Mouse (Mus musculus) kidney, adult 9 months (tissue): ENCODE measurements at regions not wholly inside any gene's neighbourhood (a gene's known extent, or its start where the extent isn't known, plus 50 kb on each side); places are given as distances from the start of the nearest gene placed in this dataset.

Experiments
- DNase-seq: peaks from one replicate; pipeline ENCODE4 v3.0.0; 2022

- peak; percentile 74 for DNase-seq
Observed at GRCm38 (mm10) chr3:38254896-38255295, 229.7 kb downstream of the Ankrd50 start.

GRCm38 (mm10) chr3:38251592-38251991 is 233.1 kb downstream of the Ankrd50 start:
- DNase-seq, result no peak

DNA sequence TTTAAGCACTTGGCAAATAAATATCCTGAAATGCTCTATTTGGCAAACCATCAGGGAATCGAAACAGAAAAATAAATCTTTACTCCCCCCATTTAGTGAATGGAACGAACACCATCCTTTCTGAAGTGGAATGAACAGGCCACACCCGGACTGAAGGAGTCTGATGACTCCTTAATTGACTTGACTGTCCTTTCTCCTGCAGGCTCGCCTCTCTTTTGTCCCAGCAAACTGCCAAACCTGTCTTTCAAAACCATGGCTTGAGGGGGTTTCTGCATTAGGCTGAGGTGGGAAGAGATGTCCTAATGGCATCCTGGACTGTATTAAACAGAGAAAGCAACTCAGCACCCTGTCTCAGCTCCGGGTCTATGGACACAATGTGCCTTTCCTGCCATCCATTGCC is 234.1 kb downstream of the Ankrd50 start:
- no peak for DNase-seq

- no peak for DNase-seq
Observed at GRCm38 (mm10) chr3:38248941-38249340, 235.7 kb downstream of the Ankrd50 start.

- no peak for DNase-seq
Observed at GRCm38 (mm10) chr3:38246439-38246838, 238.2 kb downstream of the Ankrd50 start.

DNA sequence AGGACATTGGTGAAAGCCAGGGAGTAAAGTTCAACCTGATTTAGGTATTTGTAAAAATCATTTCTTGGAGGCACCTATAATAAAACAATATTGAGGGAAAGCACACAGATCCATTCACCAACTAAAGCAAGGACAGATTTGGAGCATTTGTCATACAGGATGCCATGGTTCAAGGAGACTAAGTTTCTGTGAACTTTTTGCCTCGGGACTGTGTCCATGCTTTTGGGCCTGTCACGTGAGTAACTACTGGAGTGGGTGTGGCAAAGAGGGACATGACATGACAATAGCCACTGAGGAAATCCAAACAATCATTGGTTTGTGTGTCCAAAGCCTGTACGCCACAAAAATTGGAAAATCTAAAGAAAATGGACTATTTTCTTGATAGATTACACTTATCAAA is 241.4 kb downstream of the Ankrd50 start:
- no peak for DNase-seq

- DNase-seq, result no peak
Observed at GRCm38 (mm10) chr3:38237616-38238015, 247.0 kb downstream of the Ankrd50 start.

- DNase-seq, result no peak
Observed at GRCm38 (mm10) chr3:38235736-38236083, 248.9 kb downstream of the Ankrd50 start.

GRCm38 (mm10) chr3:38235033-38235735 is 249.5 kb downstream of the Ankrd50 start:
- no peak for DNase-seq

- no peak for DNase-seq
Observed at GRCm38 (mm10) chr3:38234534-38234933, 250.1 kb downstream of the Ankrd50 start.

- DNase-seq, result no peak
Observed at GRCm38 (mm10) chr3:38234006-38234405, 250.6 kb downstream of the Ankrd50 start.

DNA sequence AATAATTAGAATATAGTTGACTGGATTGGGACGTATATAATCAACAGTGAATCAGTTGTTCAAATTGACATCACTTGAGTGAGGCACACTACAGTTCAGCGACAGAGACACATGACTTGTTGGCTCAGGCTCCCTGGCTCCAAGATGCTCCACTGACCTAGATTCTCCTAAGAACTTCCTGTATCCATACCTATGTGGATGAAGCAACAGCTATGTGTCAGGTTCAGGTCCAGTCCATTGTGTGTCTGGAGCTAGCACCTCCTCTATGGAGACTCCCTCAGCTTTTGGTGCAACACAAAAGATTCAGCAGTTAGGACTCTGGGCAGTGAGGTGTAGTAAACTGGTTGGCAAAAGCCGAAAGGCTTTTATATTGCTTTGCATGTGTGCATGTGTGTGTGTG is 251.6 kb downstream of the Ankrd50 start:
- DNase-seq, result no peak

GRCm38 (mm10) chr3:38232111-38233076 is 252.2 kb downstream of the Ankrd50 start:
- no peak for DNase-seq

DNA sequence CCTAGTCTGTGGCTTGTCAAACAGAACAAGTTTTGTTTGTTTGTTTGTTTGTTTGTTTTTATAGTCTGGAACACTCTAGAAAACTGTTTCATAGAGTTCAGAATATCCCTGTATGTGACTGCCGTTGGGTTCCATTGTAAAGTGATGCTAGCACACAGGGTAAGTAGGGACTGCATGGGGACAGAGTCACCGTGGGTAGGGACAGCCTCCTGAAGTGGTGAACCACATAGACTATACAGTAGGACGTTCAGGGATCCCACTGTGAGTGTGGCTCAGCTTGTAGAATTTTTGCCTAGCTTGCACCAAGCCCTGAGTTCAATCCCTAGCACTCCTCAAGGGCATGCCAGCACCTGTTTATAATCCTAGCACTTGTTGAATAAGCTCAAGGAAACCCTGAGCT is 253.1 kb downstream of the Ankrd50 start:
- no peak for DNase-seq

DNA sequence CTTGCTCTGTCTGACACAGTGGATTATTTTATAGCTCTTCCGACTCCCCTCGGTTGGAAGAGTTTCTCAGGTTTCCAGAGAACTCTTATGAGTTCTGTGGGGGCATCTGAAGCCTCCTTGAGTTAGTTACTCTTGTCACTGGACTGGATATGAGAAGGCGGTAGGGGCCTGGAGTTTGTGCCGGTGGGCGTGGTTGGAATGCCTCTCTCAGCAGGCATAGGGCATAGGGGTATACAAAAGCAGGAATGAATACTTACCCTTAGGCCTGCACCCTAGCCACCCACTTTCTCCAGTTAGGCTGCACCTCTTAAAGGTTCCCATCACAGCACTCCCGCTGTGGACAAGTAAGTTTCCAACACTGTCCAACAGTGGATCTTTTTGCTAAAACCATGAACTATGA is 253.8 kb downstream of the Ankrd50 start:
- DNase-seq, result no peak

GRCm38 (mm10) chr3:38229686-38230085 is 255.0 kb downstream of the Ankrd50 start:
- no peak for DNase-seq

GRCm38 (mm10) chr3:38229051-38229450 is 255.6 kb downstream of the Ankrd50 start:
- no peak for DNase-seq

DNA sequence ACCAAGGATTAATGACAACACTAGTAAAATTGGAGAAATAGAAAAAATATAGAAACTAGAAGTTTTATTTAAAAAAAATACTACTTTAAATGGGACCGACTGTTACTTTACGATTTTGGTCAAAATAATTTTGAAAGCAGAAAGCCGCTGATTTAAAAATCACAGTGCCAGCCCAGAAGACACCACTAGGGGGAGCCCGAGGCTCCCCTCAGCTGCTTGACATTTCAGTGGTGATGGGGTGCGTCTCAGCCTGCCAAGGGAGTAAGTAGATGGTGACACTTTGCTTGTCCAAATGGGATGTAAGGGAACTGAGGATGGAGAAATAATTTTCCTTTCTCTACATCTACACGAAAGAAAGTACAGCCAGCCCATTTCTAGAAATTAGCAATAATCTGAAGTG is 257.0 kb downstream of the Ankrd50 start:
- DNase-seq, result peak; percentile 64

GRCm38 (mm10) chr3:38227121-38227520 is 257.5 kb downstream of the Ankrd50 start:
- no peak for DNase-seq

DNA sequence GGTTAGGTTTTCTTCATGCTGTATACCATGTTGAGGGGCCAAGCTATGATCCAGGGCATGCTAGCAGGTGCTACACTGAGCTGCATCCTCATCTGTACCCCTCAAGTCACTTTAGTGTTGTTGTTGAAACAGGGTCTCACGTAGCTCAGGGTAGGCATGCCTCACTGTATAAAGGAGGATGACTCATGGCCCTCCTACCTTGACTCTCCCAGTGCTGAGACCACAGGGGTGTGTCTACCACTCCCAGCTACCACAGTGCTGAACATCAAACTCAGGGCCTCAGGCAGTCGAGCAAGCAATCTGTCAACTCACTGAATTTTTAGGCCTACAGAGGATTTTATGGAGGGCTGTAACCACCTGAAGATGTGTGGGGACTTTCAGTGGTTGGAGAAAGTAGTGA is 258.5 kb downstream of the Ankrd50 start:
- DNase-seq, result no peak

DNA sequence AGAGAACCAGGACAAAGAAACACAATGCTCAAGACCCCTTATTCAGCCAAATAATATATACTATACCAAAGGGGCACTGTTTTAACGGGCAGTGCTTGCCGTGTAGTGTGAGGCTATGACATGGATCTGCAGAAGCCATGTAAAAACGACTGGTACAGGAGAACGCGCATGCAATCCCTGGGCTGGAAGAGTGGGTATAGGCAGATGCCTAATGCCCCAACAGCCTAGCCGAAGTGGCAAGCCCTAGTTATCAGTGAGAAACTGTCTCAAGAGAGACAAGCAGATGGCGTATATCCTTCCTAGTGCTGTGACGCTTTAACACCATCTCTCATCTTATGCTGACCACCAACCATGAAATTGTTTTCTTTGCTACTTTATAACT is 262.8 kb downstream of the Ankrd50 start:
- no peak for DNase-seq

DNA sequence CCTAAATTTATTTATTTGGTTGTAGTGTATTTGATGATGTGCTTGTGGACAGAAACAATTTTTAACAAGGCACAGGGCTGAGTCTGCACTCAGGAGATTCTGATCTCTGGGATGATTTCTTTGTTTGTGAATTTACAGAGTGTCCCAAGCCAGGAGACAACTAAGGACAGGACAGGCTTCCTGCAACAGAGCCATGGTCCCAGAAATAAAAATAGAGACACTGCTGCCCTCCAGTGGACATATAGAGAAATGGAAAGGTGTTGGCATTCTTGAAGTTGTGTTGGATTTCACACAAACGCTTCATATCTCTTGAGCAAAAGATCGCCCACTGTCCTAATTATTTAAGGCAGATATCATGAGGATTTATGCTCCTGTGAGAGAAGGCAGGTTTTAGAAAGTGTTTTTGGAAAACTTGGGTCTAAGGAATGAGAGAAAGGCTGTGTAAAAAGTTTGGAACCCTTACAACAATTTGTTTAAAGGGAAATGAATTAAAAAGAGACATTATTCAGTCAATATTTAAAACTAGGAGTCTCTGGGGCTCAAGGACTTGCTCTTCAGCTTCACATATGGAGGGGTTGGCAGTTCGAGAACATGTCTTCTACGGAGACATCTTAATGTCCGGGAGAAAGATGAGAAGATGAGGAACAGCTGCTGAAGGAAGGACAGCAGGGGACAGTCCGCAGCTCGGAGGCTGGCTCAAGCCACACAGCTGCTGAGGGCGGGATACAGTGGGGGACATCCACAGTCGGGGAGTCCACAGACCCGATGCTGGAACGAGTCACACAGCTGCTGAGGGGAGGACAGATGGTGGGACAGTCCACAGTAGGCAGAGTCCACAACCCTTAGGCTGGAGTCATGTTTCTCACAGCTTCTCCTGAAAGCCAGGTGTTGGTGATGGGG is 263.5 kb downstream of the Ankrd50 start:
- DNase-seq, result peak; percentile 72

DNA sequence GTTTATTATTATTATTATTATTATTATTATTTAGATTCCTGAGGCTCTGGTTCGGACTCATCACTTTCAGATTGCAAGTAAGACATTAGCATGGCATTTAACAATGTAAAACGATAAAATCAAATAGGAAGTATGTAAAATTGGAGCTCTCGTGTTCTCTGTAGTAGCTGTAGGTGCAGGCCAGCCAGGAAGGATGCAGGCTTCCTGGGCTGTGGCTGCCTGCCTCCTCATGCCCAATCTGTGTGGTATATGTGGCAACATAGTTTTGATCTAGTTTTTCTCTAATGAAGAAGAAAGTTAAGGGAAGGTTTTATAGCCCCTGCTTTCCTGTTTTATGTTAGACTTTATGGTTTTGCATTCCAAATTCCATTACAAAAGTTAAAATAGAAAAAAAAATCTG is 275.6 kb downstream of the Ankrd50 start:
- no peak for DNase-seq
